Mouse (Mus musculus) stomach, embryonic 15.5 days (tissue): ENCODE data around the gene Zglp1. TPM values are rescaled to one million over a fixed set of nuclear protein-coding genes. Genes with fewer than 3 reads are reported as not detected.

Source experiments
- ATAC-seq: fragments of 200-750 bp; cut with Nextera tagmentation; 2 replicates; pipeline ENCODE4 v1.8.0; 2017; ENCODE audit warnings: low read depth, moderate number of reproducible peaks, moderate TSS enrichment; ENCODE audit not compliant: insufficient read depth, low FRiP score
- H3K27ac ChIP-seq: fragments of 300-500 bp; sonication (generic); 2 replicates; pipeline ENCODE4 v1.5.1; 2015; ENCODE audit warnings: mild to moderate bottlenecking, inconsistent platforms
- H3K27me3 ChIP-seq: fragments of 300-500 bp; sonication (generic); replicated peaks from 2 replicates; pipeline ENCODE4 v1.6.1; 2015; ENCODE audit warnings: inconsistent platforms
- H3K36me3 ChIP-seq: fragments of 300-500 bp; sonication (generic); 2 replicates; pipeline ENCODE4 v1.6.1; 2015; ENCODE audit warnings: inconsistent platforms
- H3K4me1 ChIP-seq: fragments of 300-500 bp; sonication (generic); 2 replicates; pipeline ENCODE4 v1.6.1; 2015; ENCODE audit warnings: inconsistent platforms
- H3K4me2 ChIP-seq: fragments of 300-500 bp; sonication (generic); 2 replicates; pipeline ENCODE4 v1.6.1; 2015; ENCODE audit warnings: mild to moderate bottlenecking, inconsistent platforms
- H3K4me3 ChIP-seq: fragments of 300-500 bp; sonication (generic); replicated peaks from 2 replicates; pipeline ENCODE4 v1.5.1; 2015; ENCODE audit warnings: inconsistent platforms
- H3K9ac ChIP-seq: fragments of 300-500 bp; sonication (generic); 2 replicates; pipeline ENCODE4 v1.6.1; 2015; ENCODE audit warnings: inconsistent platforms
- H3K9me3 ChIP-seq: fragments of 300-500 bp; sonication (generic); 2 replicates; pipeline ENCODE4 v1.6.1; 2016; ENCODE audit warnings: inconsistent platforms
- WGBS: fragments of 180-500 bp; shearing (Covaris S2); methylation state at CpG from one replicate; pipeline ENCODE4 v1.1.7; 2015; 5-methylcytosine and 5-hydroxymethylcytosine counted together
- polyA plus RNA-seq: library from polyadenylated mRNA; unstranded; fragments of >200 nt; fragmentation: Nextera tagmentation; extraction: Ambion mirVana; gene quantifications from 2 replicates; pipeline ENCODE4 v1.2.1, GENCODE M21; 2015

Zglp1 gene
- polyA plus RNA-seq: 0.73 TPM in 1 of 2 replicates, not detected in the other

DNA sequence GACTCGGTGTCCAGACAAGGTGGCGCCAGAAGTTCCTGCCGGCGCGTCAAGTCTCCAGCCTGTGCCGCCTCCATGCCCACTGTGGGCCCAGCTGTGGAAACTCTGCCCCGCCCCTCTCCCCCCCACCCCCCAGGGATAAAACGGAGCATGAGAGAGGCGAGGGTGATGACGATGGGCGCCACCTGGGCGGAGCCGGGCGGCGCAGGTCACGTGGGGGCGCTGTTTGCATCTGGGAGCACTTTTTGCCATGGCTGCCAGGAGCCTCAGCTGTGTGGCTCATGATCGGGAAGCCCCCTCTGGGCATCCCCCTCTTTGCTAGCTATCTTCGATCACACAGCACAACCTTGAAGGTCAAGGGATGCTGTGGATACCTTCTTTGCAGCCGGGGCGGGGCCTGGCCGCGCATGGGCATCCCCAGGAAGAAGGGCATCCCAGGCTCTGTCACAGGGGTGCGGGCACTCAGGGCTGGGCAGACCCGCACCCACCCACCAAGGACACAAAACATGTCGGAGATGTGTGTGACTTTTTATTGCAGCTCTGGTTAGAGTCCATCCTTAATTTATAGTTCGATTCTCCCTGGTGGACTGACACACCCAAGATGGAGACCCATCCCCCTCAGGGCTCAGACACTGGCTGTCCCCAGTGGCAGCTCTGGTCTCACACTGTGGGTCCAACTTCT lies at the start of gene Zglp1:
Gene Zglp1 (minus strand): TSS at position 88 of the 679 bp plus-strand sequence.
- no peaks in the 10 kb centered on the region for H3K27me3 ChIP-seq
- no peak within 1 kb of the TSS for H3K4me3 ChIP-seq

DNA sequence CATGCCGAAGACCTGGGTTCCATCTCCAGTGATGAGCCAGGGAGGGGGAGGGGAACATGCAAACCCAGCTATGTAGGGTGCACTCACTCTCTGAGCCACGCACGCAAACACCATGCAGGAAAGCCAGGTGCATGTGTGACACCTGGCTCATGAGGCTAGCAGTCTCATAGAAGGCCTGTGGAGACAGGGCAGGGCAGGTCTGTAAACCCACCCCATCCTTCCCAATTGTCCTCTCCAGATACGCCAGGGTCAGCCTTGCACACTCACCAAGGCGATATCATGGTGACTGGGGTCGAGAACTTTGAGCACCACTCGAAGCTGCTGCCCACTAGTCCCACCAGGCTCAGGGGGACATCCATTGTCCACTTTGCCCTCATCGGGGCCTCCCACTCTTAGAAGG lies 48.2 kb upstream of the Zglp1 start:
- peaks cover 4% of the 10 kb centered on the region; the same call in 1 of the 2 replicates for H3K36me3 ChIP-seq
- no peak for ATAC-seq
- 82% methylated on average over 8 of the region's 8 CpGs for WGBS

More for the DNA sequence above, at the start of gene Zglp1:
- peaks cover 27% of the 10 kb centered on the region for H3K36me3 ChIP-seq
- H3K9me3 ChIP-seq: no peaks in the 10 kb centered on the region
- 0 out of 2 replicates have a peak, but pooled peaks cover 7% of the 10 kb centered on the region for H3K4me1 ChIP-seq
- H3K9ac ChIP-seq: no peak within 1 kb of the TSS
- no peak for ATAC-seq
- WGBS: 83% methylated on average over 27 of the region's 27 CpGs
- no peak within 1 kb of the TSS for H3K4me2 ChIP-seq
- no peak within 1 kb of the TSS for H3K27ac ChIP-seq

DNA sequence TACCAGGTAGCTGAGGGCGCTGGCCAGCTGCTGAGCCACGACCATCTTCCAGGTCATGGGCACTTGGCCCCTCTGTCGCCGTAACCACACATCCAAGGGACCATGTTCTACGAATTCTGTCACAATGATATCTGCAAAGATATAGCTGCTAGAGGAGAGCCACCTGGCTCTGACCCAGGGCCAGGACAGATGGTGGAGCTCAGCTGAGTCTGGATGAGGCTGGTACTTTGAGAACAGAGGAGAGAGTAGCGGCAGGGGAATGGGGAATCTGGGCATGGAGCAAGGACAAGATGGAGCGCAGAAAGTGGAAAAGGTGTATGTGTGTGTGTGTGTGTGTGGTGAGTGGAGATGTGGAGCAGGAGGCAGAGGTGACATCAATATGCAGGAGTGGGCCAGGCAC lies 47.3 kb upstream of the Zglp1 start:
- no peaks in the 10 kb centered on the region for H3K36me3 ChIP-seq
- no peak overlapping the region for H3K9ac ChIP-seq
- H3K9me3 ChIP-seq: no peaks in the 10 kb centered on the region
- H3K4me2 ChIP-seq: no peak overlapping the region
- H3K27me3 ChIP-seq: no peaks in the 10 kb centered on the region
- no peaks in the 10 kb centered on the region for H3K4me1 ChIP-seq
- ATAC-seq: no peak
- WGBS: 86% methylated on average over 7 of the region's 7 CpGs
- no peak overlapping the region for H3K4me3 ChIP-seq
- H3K27ac ChIP-seq: no peak overlapping the region

More for the DNA sequence above, 48.2 kb upstream of the Zglp1 start:
- no peak overlapping the region for H3K4me2 ChIP-seq
- no peak overlapping the region for H3K27ac ChIP-seq
- no peak overlapping the region for H3K4me3 ChIP-seq
- no peaks in the 10 kb centered on the region for H3K4me1 ChIP-seq
- H3K9ac ChIP-seq: no peak overlapping the region
- H3K9me3 ChIP-seq: no peaks in the 10 kb centered on the region
- no peaks in the 10 kb centered on the region for H3K27me3 ChIP-seq

DNA sequence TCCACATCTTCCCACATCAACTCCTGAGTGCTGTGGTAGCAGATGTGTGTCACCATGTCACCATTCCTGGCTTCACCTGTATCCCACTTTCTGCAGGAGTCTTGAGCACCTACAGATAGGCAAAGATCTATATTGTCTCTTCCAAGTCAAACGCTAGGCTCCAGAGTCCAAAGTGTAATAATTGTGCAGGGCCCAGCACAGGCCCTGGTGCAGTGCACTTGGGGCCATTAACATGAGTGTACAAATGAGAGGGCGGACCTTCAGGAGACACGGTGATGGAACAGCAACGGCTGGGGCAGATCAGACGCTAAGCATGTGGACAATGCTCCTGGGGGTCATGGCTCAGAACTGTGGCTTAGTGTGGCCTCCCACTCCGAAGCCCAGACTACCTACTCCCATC lies 46.9 kb upstream of the Zglp1 start:
- WGBS: 89% methylated on average over 6 of the region's 6 CpGs
- Histone ChIP-seq H3K27me3 (no peaks in the 10 kb centered on the region), H3K4me3 (no peak overlapping the region), H3K36me3 (no peaks in the 10 kb centered on the region), H3K27ac (no peak overlapping the region), H3K9me3 (no peaks in the 10 kb centered on the region), H3K9ac (no peak overlapping the region), H3K4me2 (no peak overlapping the region), H3K4me1 (no peaks in the 10 kb centered on the region)
- no peak for ATAC-seq

DNA sequence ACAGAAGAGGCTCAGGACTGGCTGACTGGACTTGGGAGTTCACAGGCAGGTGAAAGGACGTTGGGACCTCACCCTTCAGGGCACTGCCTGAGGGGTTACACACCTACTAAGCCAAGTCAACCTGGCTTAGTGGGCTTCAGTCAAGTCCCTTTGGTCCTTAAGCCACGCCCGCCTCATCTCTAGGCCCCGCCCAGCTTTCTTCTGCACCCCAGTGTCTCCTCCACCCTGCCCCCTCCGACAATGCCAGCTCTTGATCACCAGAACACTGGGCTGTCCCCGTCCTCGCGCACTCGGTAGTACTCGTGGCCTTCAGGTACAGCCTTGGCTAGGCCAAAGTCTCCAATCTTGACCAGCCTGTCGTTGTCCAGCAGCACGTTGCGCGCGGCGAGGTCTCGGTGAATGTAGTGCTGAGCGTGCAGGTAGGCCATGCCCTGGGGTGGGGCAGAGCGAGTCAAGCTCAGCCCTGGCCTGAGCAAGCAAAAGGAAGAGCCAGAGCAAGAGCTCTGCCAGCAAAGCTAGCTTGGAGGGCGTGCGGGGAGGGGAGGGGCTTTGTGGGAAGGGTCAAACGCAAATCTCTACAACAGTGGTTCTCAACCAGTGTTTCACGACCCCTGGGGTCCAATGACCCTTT lies 40.8 kb upstream of the Zglp1 start:
- no peak overlapping the region for H3K4me3 ChIP-seq
- no peak overlapping the region for H3K27ac ChIP-seq
- H3K36me3 ChIP-seq: no peaks in the 10 kb centered on the region
- no peaks in the 10 kb centered on the region for H3K4me1 ChIP-seq
- no peaks in the 10 kb centered on the region for H3K27me3 ChIP-seq
- no peak overlapping the region for H3K4me2 ChIP-seq
- 45% methylated on average over 23 of the region's 23 CpGs for WGBS
- no peak overlapping the region for H3K9ac ChIP-seq
- H3K9me3 ChIP-seq: no peaks in the 10 kb centered on the region
- ATAC-seq: 0 out of 2 replicates have a peak, but pooled peaks have one; percentile 20

DNA sequence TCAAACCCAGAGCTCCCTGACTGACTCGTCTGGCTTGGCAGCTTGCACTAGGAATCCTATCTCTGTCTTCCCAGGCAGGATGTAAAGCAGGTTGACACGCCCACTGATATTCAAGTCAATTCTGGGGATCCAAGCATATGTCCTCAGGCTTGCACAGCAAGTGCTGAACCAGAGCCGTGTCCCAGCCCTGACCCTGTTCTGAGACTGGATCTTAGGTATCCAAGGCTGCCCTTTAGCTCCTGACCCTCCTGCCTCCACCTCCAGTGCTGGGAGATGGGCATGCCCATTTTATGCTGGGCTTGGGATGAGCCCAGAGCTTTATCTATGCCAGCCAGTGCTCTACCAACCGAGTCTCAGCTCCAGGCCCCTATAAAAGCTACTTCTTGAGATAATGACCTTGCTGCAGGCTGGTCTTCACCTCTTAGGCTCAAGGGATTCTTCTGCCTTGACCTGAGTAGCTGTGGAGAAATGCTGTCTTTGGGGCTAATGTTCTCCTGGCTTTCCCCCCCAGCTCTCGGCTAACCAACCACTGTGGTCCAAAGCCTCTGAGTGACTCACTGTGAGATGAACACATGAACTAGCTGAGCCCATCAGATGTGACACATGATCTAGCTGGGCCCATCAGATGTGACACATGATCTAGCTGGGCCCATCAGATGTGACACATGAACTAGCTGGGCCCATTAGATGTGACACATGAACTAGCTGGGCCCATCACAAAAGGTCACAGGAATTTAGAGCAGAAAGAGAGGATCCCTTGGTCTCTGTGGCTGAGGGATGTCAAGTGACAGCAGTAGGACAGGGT lies 39.1 kb upstream of the Zglp1 start:
- Histone ChIP-seq H3K4me3 (no peak overlapping the region), H3K4me1 (no peaks in the 10 kb centered on the region), H3K4me2 (no peak overlapping the region), H3K36me3 (no peaks in the 10 kb centered on the region), H3K27me3 (no peaks in the 10 kb centered on the region), H3K9me3 (no peaks in the 10 kb centered on the region), H3K27ac (no peak overlapping the region), H3K9ac (no peak overlapping the region)
- peak; percentile 59; the same call in 1 of the 2 replicates for ATAC-seq
- 77% methylated on average over 5 of the region's 5 CpGs for WGBS

DNA sequence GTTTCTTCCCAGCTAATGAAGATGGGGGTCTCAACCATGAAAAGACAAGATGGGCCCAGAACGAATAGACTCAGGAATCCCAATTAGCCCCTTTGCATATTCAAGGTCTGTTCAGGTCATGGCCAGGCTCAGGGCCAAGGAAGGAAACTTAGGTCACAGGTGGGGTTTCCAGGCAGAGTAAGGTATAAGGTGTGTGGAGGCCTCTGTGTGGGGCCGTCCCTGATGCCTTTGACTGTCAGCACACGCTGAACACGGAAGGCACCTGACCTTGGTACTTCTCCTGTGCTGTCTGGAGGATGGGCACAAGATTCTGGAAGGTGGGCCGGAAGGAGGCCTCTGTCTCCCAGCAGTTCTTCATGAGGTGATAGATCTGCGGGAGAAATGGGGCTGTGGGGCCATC lies 37.9 kb upstream of the Zglp1 start:
- H3K9ac ChIP-seq: no peak overlapping the region
- no peak for ATAC-seq
- H3K9me3 ChIP-seq: no peaks in the 10 kb centered on the region
- 85% methylated on average over 6 of the region's 6 CpGs for WGBS
- no peak overlapping the region for H3K4me3 ChIP-seq
- no peaks in the 10 kb centered on the region for H3K36me3 ChIP-seq
- no peak overlapping the region for H3K27ac ChIP-seq
- no peaks in the 10 kb centered on the region for H3K4me1 ChIP-seq
- no peaks in the 10 kb centered on the region for H3K27me3 ChIP-seq
- H3K4me2 ChIP-seq: no peak overlapping the region

DNA sequence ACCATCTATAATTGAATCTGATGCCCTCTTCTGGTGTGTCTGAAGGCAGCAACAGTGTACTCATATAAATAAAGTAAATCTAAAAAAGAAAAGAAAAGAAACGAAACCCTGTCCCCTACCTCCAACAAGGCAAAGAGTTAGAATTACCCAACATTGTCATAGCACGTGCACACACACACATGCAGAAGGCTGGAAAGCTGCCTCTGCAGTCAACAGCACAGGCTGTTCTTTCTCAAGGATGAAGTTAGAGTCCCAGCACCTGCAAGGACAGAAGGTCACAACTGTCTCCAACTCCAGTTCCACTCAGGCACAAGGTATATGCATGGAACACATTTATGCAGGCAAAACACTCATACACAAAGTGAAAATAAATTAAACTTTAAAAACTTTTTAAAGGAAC lies 35.2 kb upstream of the Zglp1 start:
- Histone ChIP-seq H3K4me1 (no peaks in the 10 kb centered on the region), H3K27ac (no peak overlapping the region), H3K27me3 (no peaks in the 10 kb centered on the region), H3K4me3 (no peak overlapping the region), H3K9me3 (no peaks in the 10 kb centered on the region), H3K4me2 (no peak overlapping the region), H3K9ac (no peak overlapping the region), H3K36me3 (no peaks in the 10 kb centered on the region)
- WGBS: 94% methylated on average over 2 of the region's 2 CpGs
- no peak for ATAC-seq

DNA sequence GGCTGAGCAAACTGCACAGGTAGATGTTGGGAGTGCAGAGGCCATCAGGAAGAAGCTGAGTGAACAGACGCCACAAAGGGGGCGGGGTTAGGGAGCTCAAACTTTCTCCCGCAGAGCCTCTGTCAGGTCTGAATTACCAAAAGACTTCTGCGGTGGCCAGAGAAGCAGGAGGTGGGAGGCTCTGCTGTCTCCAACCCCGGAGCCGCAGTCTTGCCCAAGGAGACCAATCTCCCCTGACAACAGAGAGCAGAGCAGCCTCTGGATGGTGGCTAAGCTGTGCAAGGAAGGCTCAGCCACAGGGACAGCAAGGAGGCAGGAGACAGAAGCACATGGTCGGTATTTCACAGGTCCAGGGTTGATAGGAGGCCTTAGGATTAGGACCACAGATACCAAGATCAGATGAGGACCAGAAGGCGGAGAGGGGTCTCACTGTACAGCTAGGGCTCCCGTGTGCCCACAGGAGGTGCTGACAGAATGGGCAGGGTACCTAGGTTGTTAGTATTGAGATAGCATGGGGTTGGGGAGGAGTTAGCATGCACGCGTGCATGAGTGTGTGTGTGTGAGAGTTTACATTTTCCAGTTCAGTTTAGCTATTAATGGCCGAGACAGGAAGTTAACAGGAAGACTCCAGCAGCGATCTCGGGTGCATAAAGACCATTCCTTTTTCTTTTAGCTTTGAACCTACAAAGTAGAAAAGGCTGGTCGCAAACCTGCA lies 33.7 kb upstream of the Zglp1 start:
- 37% methylated on average over 15 of the region's 15 CpGs for WGBS
- peak overlapping the region; percentile 8; the same call in 1 of the 2 replicates for H3K4me2 ChIP-seq
- ATAC-seq: no peak

DNA sequence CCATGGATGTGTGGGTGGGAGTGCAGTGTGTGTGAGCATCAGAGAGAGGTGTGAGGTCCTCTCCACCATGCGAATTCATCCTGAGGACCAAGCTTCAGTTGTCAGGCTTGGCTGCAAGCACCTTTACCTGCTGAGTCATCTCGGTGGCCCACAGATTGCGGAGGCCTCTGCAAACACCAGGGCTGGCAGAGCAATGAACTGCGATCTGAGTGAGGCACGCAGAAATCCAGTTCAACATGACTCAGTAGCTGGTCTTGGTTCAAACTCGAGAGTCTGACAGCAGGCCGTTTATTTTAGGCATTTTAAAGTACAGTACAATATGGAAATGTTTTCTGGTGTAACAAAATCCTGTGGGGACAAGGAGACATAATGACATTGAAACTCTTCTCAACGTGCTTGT lies 30.9 kb upstream of the Zglp1 start:
- ATAC-seq: no peak
- no peaks in the 10 kb centered on the region for H3K9me3 ChIP-seq
- no peak overlapping the region for H3K4me2 ChIP-seq
- no peaks in the 10 kb centered on the region for H3K4me1 ChIP-seq
- no peak overlapping the region for H3K27ac ChIP-seq
- no peak overlapping the region for H3K4me3 ChIP-seq
- H3K36me3 ChIP-seq: no peaks in the 10 kb centered on the region
- H3K9ac ChIP-seq: no peak overlapping the region
- no peaks in the 10 kb centered on the region for H3K27me3 ChIP-seq
- 62% methylated on average over 8 of the region's 8 CpGs for WGBS

More for the DNA sequence above, 33.7 kb upstream of the Zglp1 start:
- no peaks in the 10 kb centered on the region for H3K36me3 ChIP-seq
- H3K27ac ChIP-seq: no peak overlapping the region
- no peaks in the 10 kb centered on the region for H3K4me1 ChIP-seq
- H3K9me3 ChIP-seq: no peaks in the 10 kb centered on the region
- no peak overlapping the region for H3K4me3 ChIP-seq
- no peak overlapping the region; the same call in 1 of the 2 replicates for H3K9ac ChIP-seq
- H3K27me3 ChIP-seq: no peaks in the 10 kb centered on the region

DNA sequence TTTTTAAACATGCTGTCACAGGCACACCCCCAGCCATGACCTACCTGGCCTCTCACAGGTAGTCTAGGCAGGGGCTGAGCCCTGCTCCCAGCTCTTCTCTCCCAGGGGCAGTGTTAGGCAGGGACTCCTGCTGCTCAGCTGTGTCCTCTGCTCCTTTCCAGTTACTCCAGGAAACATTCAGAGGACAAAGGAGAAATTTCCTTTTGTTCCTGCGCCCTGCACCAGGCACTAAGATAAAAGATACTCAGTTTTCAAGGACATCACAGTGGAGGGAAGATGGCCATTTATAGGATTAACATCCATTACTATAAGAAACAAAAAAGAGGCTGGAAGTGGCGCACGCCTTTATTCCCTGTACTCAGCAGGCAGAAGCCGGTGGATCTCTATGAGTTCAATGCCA lies 29.1 kb upstream of the Zglp1 start:
- Histone ChIP-seq H3K4me1 (peaks cover under 1% of the 10 kb centered on the region; the same call in 1 of the 2 replicates), H3K9me3 (no peaks in the 10 kb centered on the region), H3K27ac (no peak overlapping the region), H3K4me3 (no peak overlapping the region), H3K4me2 (no peak overlapping the region), H3K36me3 (no peaks in the 10 kb centered on the region), H3K9ac (no peak overlapping the region), H3K27me3 (no peaks in the 10 kb centered on the region)
- WGBS: 87% methylated on average over 4 of the region's 4 CpGs
- no peak for ATAC-seq
